Mouse (Mus musculus): ENCODE results near the gene Pop5.
A peak's percentile ranks its signal among the peaks of the same experiment; 100 is the strongest.

Pop5 gene

DNA sequence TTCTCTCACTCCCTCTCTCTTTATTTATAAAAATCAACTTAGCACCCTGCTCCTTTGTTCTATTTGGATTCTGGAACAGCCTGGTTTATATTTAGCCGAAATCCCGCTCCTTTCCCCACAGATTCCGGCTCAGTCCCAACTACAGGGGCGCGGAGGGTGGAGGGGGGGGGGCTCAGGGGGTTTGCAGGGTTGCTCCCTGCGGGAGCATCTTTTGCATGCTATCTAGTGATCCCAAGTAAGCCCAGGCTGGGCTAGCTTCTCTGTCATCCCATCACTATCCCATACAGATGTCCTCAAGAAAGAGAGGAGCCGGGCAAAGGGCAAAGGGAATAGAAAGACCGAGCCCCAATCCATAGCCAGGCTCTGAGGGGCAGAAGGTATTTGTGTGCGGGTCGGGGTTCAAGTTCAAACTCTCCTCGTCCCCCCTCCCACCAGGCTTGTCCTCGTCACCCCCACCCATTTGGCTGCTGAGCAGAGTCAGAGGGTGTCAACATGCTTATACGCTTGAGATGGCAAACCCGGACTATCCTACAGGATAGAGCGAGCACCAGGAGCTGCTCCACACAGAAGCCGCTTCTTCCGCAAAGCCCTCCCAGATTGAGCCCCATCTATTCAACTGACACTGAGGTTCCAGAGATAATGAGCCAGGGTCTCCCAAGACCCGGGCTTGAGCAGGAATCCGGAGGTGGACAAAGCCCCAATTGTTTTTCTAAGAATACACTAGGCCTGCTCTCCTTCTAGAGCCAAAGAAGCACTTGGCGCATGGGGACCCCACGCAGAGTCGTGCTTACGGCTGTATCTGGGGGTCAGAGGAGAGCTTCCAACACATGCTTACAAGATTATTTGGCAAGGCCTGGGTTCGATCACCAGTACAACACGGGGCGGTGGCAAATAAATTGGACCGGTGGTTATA is 20.1 kb upstream of the Pop5 start:
- DNase-seq (ENCODE audit: low spot score in 2 of 2): no peak

DNA sequence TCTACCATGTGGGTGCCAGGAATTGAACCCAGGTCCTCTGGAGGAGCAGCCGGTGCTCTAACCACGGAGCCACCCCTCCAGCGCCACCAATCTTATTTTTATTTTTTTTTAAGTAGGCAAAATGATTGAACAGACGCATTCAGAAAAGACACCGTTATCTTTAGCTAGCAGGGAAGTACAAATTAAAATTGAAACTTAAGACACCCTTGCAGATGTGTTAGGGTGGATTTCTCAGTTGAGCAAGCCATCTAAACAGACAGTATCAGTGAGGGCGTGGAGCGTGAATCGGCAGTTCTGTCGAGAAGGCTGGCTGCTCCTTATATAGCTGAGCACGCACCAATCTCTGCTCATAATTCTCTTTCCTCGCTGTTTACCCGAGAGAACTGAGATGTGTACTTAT is 17.6 kb upstream of the Pop5 start:
- no peak for DNase-seq (ENCODE audit: low spot score in 2 of 2)

DNA sequence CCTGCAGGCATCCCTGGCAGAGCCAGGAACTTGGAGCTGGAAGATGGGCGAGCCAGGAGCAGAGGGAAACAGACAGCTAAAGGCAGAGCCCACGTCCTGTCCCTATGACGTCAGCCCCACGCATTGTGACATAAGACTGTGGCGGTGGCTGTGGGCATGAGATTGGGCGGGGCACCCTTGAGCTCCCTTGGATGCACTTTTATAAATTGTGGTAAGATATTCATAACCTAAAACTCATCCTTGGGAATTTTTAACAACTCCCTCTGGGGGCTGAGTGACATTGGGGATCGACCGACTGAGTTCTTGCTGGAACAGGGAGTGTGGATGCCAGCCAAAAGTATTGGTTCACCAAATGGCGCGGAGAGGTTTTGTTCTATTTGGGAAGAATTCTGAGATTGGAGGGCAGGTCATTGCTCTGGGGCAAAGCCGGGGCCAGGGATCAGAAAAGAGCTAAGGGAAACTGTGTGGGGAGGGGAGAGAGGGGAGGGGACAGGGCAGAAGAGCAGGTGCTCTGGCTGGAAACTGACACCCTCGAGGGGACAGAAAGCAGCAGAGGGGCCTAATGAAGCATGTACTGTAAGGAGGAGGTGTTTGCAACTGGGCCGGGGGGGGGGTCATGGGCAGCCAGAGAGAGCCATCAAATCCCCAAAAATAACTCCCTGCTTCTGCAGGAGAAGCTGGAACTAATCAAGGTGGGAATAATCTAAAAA is 14.6 kb upstream of the Pop5 start:
- no peak for DNase-seq (ENCODE audit: low spot score in 2 of 2)

DNA sequence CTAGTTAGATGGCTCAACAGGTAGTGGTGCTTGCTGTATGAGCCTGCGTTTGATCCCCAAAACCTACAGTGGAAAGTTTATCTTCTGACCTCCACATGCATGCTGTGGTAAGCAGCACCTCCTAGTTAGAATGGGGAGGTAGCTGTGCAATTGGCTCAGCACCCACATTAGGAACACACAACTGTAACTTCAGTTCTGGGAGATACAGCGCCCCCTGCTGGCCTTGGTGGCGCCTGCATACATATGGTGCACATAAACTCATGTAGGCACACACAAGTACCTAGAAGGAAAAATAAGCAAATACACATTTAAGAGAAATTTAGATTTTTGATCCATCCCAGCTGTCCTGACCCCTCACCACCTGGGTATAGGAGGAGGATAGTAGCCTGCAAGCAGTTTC is 13.2 kb upstream of the Pop5 start:
- DNase-seq (ENCODE audit: low spot score in 2 of 2): no peak

DNA sequence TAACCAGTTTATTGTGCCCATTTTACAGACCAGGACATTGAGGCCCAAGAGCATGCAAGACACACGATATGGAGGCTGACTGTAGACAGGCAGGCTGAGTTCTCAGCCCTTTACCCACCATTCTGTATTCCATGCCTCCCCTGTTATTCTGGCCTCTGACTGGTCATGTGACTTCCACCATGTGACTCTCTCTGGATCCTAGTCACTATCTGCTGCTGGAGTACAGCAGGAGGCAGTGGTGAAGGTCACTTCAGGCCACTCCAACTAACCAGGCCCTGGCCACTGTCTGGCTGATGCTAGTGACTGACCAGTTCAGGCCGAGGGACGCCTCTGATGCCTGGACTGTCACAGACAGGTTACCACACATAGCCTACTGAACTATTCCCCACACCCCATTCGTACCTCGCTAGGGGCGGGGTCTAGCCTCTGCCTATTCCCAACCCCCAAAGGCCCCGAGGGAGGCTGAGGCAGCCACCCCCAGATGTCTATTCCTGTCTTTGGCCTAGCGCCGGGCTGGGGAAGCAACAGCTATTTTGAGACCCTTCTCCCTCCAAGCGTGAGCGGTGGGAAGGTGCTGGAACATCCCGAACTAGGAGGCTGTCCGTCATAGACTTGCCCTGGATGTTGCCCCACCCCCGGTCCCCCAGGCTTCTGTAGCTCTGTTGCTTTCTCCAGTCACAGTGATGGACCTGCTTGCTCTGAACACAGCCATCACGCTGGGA is 4.6 kb upstream of the Pop5 start:
- DNase-seq (ENCODE audit: low spot score in 2 of 2): no peak

DNA sequence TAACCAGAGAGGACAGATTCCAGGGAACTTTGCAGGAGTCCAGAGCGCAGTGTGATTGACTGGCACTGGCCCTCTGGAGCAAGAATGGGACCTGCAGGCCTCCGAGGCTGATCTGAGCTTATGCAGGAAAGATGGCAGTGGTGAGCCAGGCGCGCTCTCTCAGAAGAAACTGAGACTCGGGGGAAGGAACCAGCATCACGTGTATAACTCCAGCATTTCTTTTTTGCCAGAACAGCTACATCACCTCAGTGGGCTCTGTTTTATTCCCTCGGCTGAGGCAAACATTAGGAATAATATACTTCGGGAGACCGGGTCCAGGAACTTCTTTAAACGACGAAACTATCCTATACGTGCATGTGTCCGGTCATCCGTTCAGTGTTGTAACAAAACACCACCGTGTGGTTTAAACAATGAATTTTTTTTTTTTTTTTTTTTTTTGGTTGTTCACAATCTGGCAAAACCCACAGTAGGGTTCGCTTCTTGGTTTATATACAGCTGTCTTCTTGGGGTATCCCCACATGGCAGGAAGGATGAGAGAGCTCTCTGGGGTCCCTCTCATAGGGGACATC is 4.0 kb upstream of the Pop5 start:
- DNase-seq (ENCODE audit: low spot score in 2 of 2): no peak

DNA sequence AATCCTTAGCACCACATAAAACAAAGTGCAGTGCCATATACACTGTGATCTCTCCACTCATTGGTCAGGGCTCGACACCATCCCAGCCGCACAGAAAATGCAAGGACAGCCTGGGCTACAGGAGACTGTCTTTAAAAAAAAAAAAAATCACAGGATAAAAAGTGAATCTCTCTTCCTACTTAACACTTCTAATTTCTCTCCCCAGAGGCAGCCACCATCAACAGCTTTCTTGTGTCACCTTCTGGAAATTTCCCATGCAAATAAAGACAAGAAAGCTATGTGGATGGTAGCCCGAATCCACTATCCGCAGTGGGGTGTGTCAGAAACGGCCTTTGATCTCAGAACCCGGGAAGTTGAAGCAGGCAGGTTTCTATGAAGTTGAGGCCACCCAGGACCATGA is 3.1 kb upstream of the Pop5 start:
- no peak for DNase-seq (ENCODE audit: low spot score in 2 of 2)

DNA sequence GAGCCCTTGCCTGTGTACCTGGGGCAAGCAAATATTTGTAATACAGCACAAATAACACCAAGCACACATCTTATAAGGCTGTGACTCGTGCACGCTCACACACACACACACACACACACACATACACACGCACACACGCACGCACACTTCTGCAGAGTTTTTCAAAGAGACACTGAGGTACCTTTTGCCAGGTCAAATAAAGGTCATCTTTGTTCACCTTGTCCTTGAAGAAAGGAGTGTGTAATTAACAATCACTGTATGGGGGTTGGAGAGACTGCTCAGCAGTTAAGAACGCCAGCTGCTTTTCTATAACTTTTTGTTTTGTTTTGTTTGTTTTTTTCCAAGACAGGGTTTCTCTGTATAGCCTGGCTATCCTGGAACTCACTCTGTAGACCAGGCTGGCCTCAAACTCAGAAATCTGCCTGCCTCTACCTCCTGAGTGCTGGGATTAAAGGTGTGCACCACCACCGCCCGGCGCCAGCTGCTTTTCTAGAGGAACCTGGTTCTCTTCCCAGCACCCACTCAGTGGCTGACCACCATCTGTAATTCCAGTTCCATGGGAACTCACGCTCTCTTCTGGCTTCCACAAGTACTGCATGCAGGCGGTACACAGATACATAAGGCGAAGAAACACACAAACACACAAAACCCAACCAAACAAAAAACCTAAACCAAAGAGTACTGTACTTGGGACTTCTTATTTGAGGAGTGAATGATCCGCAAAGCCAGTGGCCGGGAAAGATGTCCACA is 2.4 kb upstream of the Pop5 start:
- DNase-seq (ENCODE audit: low spot score in 2 of 2): no peak

DNA sequence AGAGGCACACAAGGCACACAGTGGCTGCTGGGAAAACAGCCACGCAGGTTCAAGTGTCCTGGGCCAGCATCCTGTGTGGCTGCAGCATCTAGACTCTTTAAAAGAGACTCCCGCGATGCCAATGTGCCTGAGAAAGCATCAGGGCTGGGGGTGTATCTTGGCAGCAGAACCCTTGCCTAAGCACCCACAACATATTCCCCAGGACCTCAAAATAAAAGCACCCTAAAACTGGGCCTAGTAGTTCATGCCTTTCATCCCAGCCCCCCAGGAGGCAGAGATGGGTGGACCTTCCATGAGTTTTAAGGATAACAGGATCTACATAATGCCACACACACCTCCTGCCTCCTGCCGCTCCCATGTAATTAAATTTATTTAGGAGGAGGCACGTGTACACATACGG is 1.1 kb upstream of the Pop5 start:
- DNase-seq (ENCODE audit: low spot score in 2 of 2): no peak

DNA sequence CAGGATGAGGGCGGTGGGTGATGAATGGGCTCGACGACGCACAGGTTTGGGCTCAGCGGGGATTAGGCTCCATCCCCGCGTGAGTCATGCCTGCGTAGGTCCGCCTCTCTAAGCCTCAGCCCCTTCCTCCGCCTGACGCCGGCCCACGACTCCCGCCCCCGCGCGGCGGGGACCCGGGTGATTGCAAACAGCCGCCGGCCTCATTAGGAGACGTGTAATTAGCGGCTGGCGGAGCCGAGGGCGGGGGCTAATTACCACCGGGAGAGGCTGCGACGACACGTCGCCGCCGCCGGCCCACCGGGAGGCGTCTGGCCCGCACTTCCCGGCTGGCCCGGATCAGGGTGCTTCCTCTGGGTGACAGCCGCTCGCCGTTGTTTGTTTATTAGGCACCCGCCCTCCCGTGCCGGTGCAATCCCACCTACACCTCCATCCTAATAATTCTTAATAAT is 289 bp upstream of the Pop5 start:
- DNase-seq (ENCODE audit: low spot score in 2 of 2): peak; percentile 48 to 61

DNA sequence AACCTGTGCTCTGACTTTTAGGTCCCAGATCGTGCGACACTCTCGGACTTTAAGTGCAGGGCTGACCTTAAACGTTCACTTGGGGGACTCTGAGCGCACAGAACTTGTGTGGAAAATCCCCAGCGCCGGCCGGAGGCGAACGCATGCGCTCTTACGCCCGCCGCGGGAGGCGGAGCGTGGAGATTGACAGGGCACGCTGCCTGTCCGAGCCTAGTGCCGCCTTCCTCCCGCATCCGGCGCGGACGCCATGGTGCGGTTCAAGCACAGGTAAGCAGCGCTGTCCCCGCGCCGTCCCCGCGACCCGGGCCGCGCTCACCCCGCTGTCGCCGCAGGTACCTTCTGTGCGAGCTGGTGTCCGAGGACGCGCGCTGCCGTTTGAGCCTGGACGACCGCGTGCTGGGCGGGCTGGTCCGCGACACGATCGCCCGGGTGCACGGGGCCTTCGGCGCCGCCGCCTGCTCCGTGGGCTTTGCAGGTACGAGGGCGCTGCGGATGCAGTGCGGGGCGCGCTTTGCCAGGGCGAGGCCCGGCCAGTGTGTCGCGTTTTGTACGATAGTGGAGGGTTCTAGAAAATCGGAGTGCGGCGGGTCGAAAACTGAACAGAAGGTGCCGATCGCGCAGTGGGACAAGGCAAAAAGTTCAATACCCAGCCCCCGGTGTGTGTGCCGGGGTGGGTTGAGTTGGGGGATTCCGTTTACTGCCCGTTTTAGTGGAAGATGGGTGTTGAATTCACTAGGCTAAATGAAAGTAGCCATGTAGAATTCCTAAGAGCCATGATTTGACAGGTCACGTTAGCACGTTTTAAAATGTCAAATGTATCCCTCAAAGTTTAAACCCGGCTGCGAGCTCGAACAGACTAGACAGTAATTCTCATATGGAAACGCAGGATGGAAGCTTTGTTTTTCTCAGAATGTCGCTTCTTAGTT is 2.4 kb downstream of the Pop5 start:
- DNase-seq (ENCODE audit: low spot score in 2 of 2): peak; percentile 89 to 90

DNA sequence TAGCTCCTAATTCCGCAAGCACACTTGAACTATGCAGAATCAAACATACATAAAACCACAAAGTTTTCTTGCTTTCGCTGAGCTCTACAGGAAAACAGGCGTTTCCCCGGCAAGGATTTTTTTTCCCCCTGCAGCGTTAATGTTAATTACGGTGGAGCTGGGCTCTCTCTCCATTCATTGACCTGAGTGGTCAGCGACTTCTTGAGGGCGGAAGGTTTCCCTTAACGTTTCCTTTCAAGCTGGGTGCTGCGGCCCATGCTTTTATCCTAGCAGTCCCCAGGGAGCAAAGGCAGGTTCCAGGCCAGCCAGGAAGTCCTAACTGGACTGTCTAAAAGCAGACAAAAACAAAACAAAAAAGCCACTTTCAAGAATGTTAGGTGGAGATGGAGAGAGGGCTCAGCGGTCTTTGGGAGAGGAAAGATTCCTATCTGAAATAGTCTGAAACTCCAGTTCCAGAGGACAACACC is 3.1 kb downstream of the Pop5 start:
- no peak for DNase-seq (ENCODE audit: low spot score in 2 of 2)

DNA sequence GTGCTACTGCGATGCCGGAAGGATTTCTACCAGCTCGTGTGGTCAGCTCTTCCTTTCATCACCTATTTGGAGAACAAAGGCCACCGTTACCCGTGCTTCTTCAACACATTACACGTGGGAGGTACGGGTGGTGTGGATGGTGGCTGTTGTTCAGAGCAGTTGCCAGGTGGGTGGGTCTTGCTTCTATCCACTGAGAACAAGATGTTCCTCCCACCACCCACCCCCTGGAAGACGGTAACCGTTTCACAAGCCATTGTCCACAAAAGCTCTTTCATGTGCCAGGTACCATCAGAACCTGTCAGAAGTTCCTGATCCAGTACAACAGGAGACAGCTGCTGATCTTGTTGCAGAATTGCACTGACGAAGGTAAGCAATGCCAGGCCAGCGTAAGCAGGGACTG is 4.6 kb downstream of the Pop5 start:
- DNase-seq (ENCODE audit: low spot score in 2 of 2): no peak

DNA sequence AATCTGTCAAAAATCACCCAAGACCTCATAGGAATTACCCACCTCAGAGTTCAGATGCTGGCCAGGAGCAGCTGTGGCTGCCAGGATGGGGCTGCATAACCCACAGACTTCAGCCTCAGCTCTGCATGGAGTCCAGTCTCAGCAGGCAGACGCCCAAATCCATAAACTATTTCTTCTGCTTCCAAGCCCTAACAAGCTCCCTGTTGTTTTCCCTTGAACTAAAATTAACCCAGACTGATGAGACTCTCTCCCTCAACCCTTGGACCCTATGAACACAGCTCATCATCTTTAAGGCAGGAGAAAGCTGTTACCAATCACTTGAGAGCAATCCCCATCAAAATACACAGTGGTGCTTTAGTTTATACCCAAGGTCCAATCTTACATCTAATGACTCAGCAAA is 19.8 kb downstream of the Pop5 start:
- no peak for DNase-seq (ENCODE audit: low spot score in 2 of 2)

DNA sequence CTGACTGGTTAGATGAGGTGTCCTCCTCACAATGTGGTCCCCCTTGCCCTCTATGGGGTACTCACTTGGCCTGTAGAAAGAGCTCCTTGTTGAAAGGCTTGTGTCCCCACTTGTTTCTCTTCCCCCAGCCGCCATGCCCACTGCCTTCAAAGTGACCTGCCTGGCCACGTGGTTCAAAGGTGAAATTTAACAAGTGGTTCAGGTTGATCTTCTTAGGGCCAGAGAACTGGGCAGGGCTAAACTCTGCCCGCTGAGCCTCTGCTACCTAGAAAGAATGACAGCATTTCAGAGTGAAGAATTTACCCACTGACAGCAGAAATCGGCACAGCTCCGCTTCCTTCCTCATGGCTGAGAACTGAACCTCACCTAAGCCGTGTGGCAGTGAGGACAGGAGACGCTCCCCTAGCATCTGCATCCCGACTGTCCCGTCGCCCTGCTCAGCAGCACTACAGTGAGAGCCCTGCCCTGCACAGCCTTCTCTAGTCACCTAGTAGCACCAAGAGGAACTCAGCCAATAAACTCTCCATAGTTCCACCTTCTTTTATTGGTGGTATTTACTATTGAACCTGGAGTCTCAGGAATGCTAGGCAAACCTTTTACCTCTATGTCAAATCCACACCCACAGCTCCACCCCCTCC is 21.4 kb downstream of the Pop5 start:
- DNase-seq (ENCODE audit: low spot score in 2 of 2): no peak

DNA sequence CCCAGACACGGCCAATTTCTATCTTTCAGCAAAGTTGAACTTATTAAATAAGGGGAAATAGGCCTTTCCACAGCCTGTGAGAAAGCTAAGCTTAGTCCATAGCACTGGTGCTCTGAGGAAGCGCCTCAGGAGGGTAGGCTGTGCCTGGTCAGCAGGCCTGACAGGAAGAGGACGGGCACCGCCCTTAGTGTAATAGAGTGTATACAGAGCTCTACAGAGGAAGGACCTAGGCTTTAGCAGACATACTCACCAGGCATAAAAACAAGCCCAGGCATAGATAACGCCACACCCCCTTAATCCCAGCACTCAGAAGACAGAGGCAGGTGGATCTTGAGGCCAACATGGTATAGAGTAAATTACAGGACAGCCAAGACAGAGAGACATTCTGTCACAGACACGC is 24.7 kb downstream of the Pop5 start:
- no peak for DNase-seq (ENCODE audit: low spot score in 2 of 2)

DNA sequence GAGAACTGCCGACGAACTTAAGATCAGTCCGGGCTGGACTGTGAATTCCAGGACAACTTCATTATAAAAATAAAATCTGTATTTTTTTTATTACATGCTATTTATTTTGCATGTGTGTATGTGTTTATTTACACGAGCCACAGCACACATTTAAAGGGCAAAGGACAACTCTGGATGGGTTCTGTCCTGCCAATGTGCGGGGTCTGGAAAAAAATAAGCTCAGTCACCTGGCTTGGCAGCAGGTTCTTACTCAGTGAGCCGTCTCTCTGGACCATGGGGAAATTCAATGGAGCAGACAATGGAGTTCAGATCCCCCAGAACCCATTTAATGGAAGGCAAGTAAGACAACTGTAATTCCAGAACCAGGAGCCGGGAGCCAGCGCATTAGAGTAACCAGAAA is 25.5 kb downstream of the Pop5 start:
- DNase-seq (ENCODE audit: low spot score in 2 of 2): no peak

DNA sequence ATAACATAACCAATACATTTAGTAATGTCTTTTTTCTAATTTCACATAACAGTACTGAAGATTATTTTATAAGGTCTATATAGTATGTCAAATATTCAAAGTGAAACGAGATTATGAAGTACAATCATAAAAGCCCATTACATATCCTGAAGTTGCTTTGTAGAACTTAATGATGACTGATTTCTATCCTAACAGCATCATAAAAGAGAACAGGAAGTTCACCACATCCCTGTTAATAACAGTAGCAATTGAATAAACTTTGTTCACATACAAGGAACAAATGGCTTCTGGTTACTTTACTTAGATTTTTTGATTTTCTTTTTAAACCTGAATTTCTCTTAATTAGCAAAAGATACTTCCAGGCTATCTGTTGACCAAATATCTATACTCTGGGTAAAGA is 26.2 kb downstream of the Pop5 start:
- no peak for DNase-seq (ENCODE audit: low spot score in 2 of 2)

DNA sequence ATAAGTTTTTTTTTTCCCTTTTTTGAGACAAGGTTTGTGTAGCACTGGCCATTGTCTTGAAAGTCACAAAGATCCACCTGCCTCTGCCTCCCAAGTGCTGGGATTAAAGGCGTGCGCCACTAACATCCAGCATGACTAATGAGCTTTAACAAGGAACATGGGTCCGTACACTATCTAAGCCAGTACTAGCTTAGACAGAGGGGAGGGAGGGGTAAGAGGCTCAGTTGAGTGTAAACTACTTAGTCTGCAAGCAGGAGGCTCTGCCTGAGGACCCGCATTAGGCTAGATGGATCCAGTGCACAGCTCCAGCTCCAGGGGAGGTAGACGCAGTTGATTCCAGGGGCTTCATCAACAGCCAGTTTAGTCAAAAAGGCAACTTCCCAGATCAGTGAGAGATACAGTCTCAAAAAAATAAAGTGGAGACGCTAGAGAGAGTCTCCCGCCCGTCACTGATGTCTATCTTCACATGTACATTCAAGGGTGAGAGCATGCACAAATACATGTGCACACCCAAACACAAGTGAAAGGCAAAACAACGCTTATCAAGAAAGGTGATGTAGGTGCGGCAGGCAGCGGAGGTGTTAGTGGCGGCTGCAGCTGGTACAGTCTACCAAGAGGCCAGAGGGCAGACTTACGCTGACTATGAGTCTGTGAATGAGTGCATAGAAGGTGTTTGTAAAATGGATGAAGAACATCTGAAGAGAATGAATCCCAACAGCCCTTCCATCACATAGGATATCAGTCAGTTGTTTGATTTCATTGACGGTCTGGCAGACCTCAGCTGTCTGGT is 27.1 kb downstream of the Pop5 start:
- no peak for DNase-seq (ENCODE audit: low spot score in 2 of 2)

All from urinary bladder, adult 18-20 months (tissue).